Mouse (Mus musculus) neural tube, embryonic 15.5 days (tissue): ENCODE measurements at regions not wholly inside any gene's neighbourhood (a gene's known extent, or its start where the extent isn't known, plus 50 kb on each side); places are given as distances from the start of the nearest gene placed in this dataset.
"Not testable (repeated sequence)": the region's sequence is repeated elsewhere in the genome, so short reads cannot be mapped to it uniquely, and the experiment has no call there.

ENCODE experiments used
- ATAC-seq: fragments of 200-750 bp; cut with Nextera tagmentation; 2 replicates; pipeline ENCODE4 v1.8.0; 2017; ENCODE audit warnings: mild to moderate bottlenecking, moderate TSS enrichment, moderate library complexity; ENCODE audit not compliant: low FRiP score
- H3K27ac ChIP-seq: fragments of 300-500 bp; sonication (generic); replicated peaks from 2 replicates; pipeline ENCODE4 v1.5.1; 2015; ENCODE audit warnings: mild to moderate bottlenecking, inconsistent platforms
- H3K27me3 ChIP-seq: fragments of 300-500 bp; sonication (generic); replicated peaks from 2 replicates; pipeline ENCODE4 v1.6.1; 2015; ENCODE audit warnings: inconsistent platforms
- H3K36me3 ChIP-seq: fragments of 300-500 bp; sonication (generic); 2 replicates; pipeline ENCODE4 v1.6.1; 2015; ENCODE audit warnings: inconsistent platforms
- H3K4me1 ChIP-seq: fragments of 300-500 bp; sonication (generic); 2 replicates; pipeline ENCODE4 v1.6.1; 2015; ENCODE audit warnings: inconsistent platforms
- H3K4me2 ChIP-seq: fragments of 300-500 bp; sonication (generic); 2 replicates; pipeline ENCODE4 v1.6.1; 2015; ENCODE audit warnings: inconsistent platforms, mild to moderate bottlenecking, moderate library complexity
- H3K4me3 ChIP-seq: fragments of 300-500 bp; sonication (generic); replicated peaks from 2 replicates; pipeline ENCODE4 v1.5.1; 2015; ENCODE audit warnings: mild to moderate bottlenecking, inconsistent platforms
- H3K9ac ChIP-seq: fragments of 300-500 bp; sonication (generic); replicated peaks from 2 replicates; pipeline ENCODE4 v1.6.1; 2015; ENCODE audit warnings: mild to moderate bottlenecking, inconsistent platforms
- H3K9me3 ChIP-seq: fragments of 300-500 bp; sonication (generic); replicated peaks from 2 replicates; pipeline ENCODE4 v1.6.1; 2016; ENCODE audit warnings: inconsistent platforms
- WGBS: fragments of 180-500 bp; shearing (Covaris S2); methylation state at CpG from one replicate; pipeline ENCODE4 v1.1.7; 2015; ENCODE audit warnings: mixed read lengths; 5-methylcytosine and 5-hydroxymethylcytosine counted together

GRCm38 (mm10) chr6:144910392-144910791, 128.6 kb upstream of the Sox5 start:
- no peaks in the 10 kb centered on the region for H3K9me3 ChIP-seq
- H3K36me3 ChIP-seq = no peaks in the 10 kb centered on the region
- no peak overlapping the region for H3K4me2 ChIP-seq
- ATAC-seq = no peak
- WGBS = 86% methylated on average over 6 of the region's 6 CpGs
- no peak overlapping the region for H3K9ac ChIP-seq
- H3K27me3 ChIP-seq = no peaks in the 10 kb centered on the region
- H3K4me3 ChIP-seq = no peak overlapping the region
- H3K27ac ChIP-seq = no peak overlapping the region
- no peaks in the 10 kb centered on the region for H3K4me1 ChIP-seq

DNA sequence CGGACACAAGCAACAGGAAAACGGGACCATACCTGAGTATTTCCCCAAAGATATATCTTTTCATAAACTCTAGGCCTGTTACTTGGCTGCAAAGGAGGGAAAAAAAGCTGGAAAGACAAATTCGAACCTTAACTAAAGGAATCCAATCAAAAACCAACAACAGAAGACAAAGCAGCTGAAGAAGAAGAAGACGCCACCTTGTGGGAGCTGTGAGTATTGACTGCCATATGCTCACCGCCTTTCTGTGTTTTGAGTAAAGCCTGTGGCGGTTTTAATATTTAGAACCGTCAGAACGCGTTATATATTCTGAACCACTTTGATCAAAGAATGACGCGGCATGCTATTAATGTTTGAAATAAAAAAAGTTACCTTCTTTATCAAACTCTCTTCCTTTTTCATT, 126.9 kb upstream of the Sox5 start:
- Histone ChIP-seq H3K36me3 (no peaks in the 10 kb centered on the region), H3K4me2 (no peak overlapping the region), H3K27ac (no peak overlapping the region), H3K9me3 (no peaks in the 10 kb centered on the region), H3K4me3 (no peak overlapping the region), H3K4me1 (no peaks in the 10 kb centered on the region), H3K9ac (no peak overlapping the region), H3K27me3 (0 out of 2 replicates have a peak, but pooled peaks cover 3% of the 10 kb centered on the region)
- WGBS = 93% methylated on average over 11 of the region's 11 CpGs
- no peak for ATAC-seq

GRCm38 (mm10) chr6:144903156-144903555, 121.4 kb upstream of the Sox5 start:
- H3K9me3 ChIP-seq = no peaks in the 10 kb centered on the region
- no peak overlapping the region for H3K27ac ChIP-seq
- peaks cover 13% of the 10 kb centered on the region; the same call in 1 of the 2 replicates for H3K4me1 ChIP-seq
- 40% methylated on average over 10 of the region's 10 CpGs for WGBS
- no peak for ATAC-seq
- H3K4me2 ChIP-seq = no peak overlapping the region
- no peak overlapping the region for H3K9ac ChIP-seq
- H3K36me3 ChIP-seq = no peaks in the 10 kb centered on the region
- 0 out of 2 replicates have a peak, but pooled peaks cover 3% of the 10 kb centered on the region for H3K27me3 ChIP-seq
- no peak overlapping the region for H3K4me3 ChIP-seq

DNA sequence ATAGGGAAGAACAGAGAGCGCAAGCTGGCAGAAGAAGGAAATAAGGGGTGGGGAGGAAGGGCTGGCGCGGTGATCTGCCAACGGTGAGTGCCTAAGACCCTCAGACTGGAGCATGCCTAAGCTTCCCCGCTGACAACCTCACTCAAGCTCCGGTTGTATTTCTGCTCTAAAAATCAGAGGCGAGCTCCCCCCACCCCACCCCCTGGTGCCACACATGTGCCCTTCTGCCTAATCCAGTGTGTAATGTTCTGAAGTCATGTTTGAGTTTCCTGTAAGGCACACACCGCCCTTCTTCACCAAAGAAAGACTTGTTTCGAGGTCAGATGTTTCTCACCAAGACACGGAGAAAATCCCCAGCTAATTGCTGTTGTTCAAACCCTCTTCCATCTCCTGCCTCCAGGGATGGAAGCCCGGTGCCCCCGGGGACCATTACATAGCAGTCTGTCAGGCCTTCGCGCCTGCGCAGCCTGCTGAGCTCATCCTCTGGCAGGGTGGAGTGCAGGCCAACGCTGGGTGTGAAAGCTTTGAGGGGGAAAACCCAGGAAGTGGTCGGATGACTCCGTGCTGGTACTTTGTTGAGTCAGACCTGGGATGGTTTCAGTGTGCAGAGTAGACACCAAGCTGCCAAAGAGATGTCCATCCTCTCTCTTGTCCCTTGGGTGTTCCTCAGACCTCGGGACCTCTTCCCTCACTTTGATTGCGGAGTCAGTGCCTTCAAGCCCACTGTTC, 120.7 kb upstream of the Sox5 start:
- Histone ChIP-seq H3K27ac (no peak overlapping the region), H3K4me3 (no peak overlapping the region), H3K36me3 (no peaks in the 10 kb centered on the region), H3K9me3 (no peaks in the 10 kb centered on the region), H3K4me2 (no peak overlapping the region), H3K9ac (no peak overlapping the region), H3K27me3 (0 out of 2 replicates have a peak, but pooled peaks cover 3% of the 10 kb centered on the region), H3K4me1 (peaks cover 13% of the 10 kb centered on the region; the same call in 1 of the 2 replicates)
- no peak for ATAC-seq
- WGBS = 65% methylated on average over 20 of the region's 20 CpGs

DNA sequence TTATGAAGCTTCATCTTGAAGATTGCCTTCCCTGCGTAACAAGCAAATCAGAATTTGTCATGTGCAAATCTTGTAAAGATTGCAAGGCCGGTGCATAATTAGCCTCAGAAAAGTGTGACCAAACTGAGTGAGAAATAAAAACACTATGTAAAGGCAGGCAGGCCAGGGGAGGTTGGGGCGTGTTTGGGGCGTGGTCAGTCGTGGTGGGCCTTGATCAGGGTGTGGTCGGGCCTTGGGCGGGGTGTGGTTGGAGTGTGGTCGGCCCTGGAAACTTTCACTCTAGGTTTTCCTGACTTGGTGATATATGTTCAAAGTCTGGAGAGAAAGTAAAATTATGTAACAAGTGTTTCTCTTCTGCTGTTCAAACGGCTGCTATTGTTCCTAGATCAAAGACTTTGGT, 120.0 kb upstream of the Sox5 start:
- no peak overlapping the region for H3K27ac ChIP-seq
- peaks cover 13% of the 10 kb centered on the region; the same call in 1 of the 2 replicates for H3K4me1 ChIP-seq
- no peak overlapping the region for H3K9ac ChIP-seq
- 67% methylated on average over 9 of the region's 9 CpGs for WGBS
- no peaks in the 10 kb centered on the region for H3K9me3 ChIP-seq
- no peak for ATAC-seq
- H3K4me2 ChIP-seq = no peak overlapping the region
- H3K4me3 ChIP-seq = no peak overlapping the region
- H3K36me3 ChIP-seq = no peaks in the 10 kb centered on the region
- H3K27me3 ChIP-seq = 0 out of 2 replicates have a peak, but pooled peaks cover 3% of the 10 kb centered on the region

DNA sequence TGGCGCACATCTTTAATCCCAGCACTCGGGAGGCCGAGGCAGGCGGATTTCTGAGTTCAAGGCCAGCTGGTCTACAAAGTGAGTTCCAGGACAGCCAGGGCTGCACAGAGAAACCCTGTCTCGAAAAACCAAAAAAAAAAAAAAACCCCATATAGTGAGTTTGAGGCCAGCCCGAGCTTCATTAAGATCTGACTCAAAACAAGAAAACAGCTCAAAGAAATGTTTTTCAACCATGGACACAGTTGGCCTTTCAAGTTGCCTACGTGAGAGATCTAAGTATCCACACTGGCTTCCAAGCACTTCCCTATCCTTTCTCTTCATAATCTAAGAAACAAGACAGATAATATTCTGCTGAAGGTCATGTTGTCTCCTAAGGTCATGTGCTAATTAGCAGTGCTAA, 119.1 kb upstream of the Sox5 start:
- H3K27me3 ChIP-seq, H3K9me3 ChIP-seq, H3K36me3 ChIP-seq, H3K4me2 ChIP-seq, H3K9ac ChIP-seq, H3K4me3 ChIP-seq, ATAC-seq, H3K27ac ChIP-seq: not testable (repeated sequence)
- H3K4me1 ChIP-seq = peaks cover 13% of the 10 kb centered on the region; the same call in 1 of the 2 replicates
- 95% methylated on average over 7 of the region's 7 CpGs for WGBS

DNA sequence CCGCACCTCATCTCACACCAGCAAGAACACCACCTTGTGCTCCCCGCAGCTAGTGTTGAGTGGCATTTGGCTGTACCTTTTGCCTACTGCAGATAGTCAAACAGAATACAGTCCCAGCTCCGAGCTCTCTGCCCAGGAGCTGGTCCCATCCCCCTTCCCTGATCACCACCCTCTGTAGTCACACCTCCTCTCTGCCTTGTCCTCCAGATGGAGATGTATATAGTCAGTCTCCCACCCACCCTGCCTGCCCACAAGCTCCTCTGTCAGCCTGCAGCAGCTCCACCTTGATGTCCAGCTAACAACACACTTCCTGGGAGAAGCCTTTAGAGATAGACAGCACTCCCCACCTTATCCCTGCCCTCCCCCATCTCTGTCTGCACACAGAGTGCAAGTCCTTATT, 115.7 kb upstream of the Sox5 start:
- no peaks in the 10 kb centered on the region for H3K9me3 ChIP-seq
- H3K4me3 ChIP-seq = no peak overlapping the region
- no peak overlapping the region for H3K27ac ChIP-seq
- WGBS = 78% methylated on average over 3 of the region's 3 CpGs
- H3K4me1 ChIP-seq = peaks cover 6% of the 10 kb centered on the region; the same call in 1 of the 2 replicates
- no peaks in the 10 kb centered on the region for H3K36me3 ChIP-seq
- no peaks in the 10 kb centered on the region for H3K27me3 ChIP-seq
- H3K9ac ChIP-seq = no peak overlapping the region
- no peak for ATAC-seq
- H3K4me2 ChIP-seq = no peak overlapping the region

DNA sequence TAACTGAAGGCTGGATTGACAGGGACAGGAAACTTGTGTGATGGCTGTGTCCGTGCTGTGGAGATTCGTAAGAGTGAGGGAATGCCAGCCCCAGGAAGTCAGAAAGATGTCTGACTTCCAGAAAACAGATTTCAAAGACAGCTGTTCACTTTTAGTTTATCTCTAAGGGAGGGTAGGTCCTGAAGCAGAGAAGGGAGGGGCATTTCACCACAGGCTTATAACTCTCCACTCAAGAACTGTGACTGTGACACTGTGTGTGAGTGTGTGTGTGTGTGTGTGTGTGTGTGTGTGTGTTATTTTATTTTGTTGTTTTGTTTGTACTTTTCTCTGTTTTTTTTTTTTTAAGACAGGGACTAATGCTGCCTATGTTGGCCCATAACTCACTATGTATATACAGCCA, 109.1 kb upstream of the Sox5 start:
- Histone ChIP-seq H3K4me2 (no peak overlapping the region), H3K4me3 (no peak overlapping the region), H3K4me1 (no peaks in the 10 kb centered on the region), H3K27ac (no peak overlapping the region), H3K9me3 (no peaks in the 10 kb centered on the region), H3K27me3 (no peaks in the 10 kb centered on the region), H3K9ac (no peak overlapping the region), H3K36me3 (no peaks in the 10 kb centered on the region)
- no peak for ATAC-seq
- 72% methylated on average over 2 of the region's 2 CpGs for WGBS

- WGBS = 60% methylated on average over 8 of the region's 8 CpGs
- H3K9ac ChIP-seq = no peak overlapping the region
- H3K27me3 ChIP-seq = no peaks in the 10 kb centered on the region
- H3K27ac ChIP-seq = no peak overlapping the region
- no peak overlapping the region for H3K4me3 ChIP-seq
- H3K4me1 ChIP-seq = no peaks in the 10 kb centered on the region
- no peaks in the 10 kb centered on the region for H3K36me3 ChIP-seq
- H3K9me3 ChIP-seq = no peaks in the 10 kb centered on the region
- no peak for ATAC-seq
- no peak overlapping the region for H3K4me2 ChIP-seq
These were observed 108.4 kb upstream of the Sox5 start for GRCm38 (mm10) chr6:144890166-144890565.

GRCm38 (mm10) chr6:144883117-144883516, 101.3 kb upstream of the Sox5 start:
- Histone ChIP-seq H3K4me1 (no peaks in the 10 kb centered on the region), H3K9ac (no peak overlapping the region), H3K9me3 (no peaks in the 10 kb centered on the region), H3K27ac (no peak overlapping the region), H3K36me3 (no peaks in the 10 kb centered on the region), H3K4me2 (no peak overlapping the region), H3K27me3 (no peaks in the 10 kb centered on the region), H3K4me3 (no peak overlapping the region)
- ATAC-seq = no peak
- 58% methylated on average over 4 of the region's 4 CpGs for WGBS

GRCm38 (mm10) chr6:144880098-144880497, 98.3 kb upstream of the Sox5 start:
- H3K4me2 ChIP-seq = no peak overlapping the region
- WGBS = 65% methylated on average over 10 of the region's 10 CpGs

DNA sequence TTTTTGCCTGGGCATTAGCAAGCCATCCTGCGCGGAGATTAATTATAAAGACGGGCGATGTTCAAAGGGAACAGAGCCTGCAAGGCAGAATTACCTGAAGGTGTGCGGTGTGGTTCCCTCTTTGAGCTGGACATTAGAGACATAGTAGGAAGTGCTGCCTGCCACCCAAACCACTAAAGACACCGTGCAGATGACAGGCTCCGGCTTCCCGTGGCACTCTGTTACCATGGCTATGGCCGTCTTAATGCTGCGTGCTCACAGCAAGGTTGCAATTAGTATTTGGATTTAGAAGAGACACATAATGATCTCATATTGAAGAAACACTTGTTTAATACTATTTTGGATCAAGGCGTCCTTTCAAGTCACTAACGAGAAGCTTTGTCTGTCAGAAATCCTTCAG, 95.0 kb upstream of the Sox5 start:
- ATAC-seq = no peak
- no peak overlapping the region for H3K27ac ChIP-seq
- no peaks in the 10 kb centered on the region for H3K4me1 ChIP-seq
- H3K4me3 ChIP-seq = no peak overlapping the region
- WGBS = 69% methylated on average over 12 of the region's 12 CpGs
- no peak overlapping the region for H3K9ac ChIP-seq
- H3K9me3 ChIP-seq = no peaks in the 10 kb centered on the region
- H3K36me3 ChIP-seq = no peaks in the 10 kb centered on the region
- no peak overlapping the region for H3K4me2 ChIP-seq
- no peaks in the 10 kb centered on the region for H3K27me3 ChIP-seq

More at GRCm38 (mm10) chr6:144880098-144880497, 98.3 kb upstream of the Sox5 start:
- H3K4me3 ChIP-seq = no peak overlapping the region
- no peaks in the 10 kb centered on the region for H3K4me1 ChIP-seq
- no peaks in the 10 kb centered on the region for H3K9me3 ChIP-seq
- no peaks in the 10 kb centered on the region for H3K27me3 ChIP-seq
- no peak for ATAC-seq
- H3K27ac ChIP-seq = no peak overlapping the region
- H3K9ac ChIP-seq = no peak overlapping the region
- no peaks in the 10 kb centered on the region for H3K36me3 ChIP-seq
